Mouse (Mus musculus) T-helper 2 cell (primary cell): ENCODE results near the gene Mcf2l.

Experiments
- in situ Hi-C: fragments of 300-600 bp; cut with MboI, MseI; formaldehyde crosslinking; loops from one replicate; pipeline ENCODE4 v1.15.1; 2025; ENCODE audit warnings: high pct_unique_total_duplicates

Mcf2l gene

GRCm38 (mm10) chr8:13060441-13061150, 187.0 kb downstream of the Mcf2l start, which contains the start of gene Proz:
Proz (plus strand) TSS chr8:13060914.
- in situ Hi-C loops = loop anchor here (5.0 to 25.0 kb wide), 2 partner anchors 82 to 1102 kb away; no protein-coding TSS in a partner anchor

- in situ Hi-C loops = loop anchor here (5.0 to 25.0 kb wide), 2 partner anchors 79 to 1099 kb away; no protein-coding TSS in a partner anchor
Measured at GRCm38 (mm10) chr8:13063112-13063511, 189.5 kb downstream of the Mcf2l start.
